Mouse (Mus musculus) kidney, postnatal 25 days (tissue): ENCODE results near the gene Ttc21a.

Experiments used
- DNase-seq, 2 experiments: peaks; one replicate each; pipeline ENCODE4 v3.0.0; 2021; ENCODE audit warnings: mixed read lengths in 2 of 2

The Ttc21a gene

GRCm38 (mm10) chr9:119937005-119937773 lies at the start of gene Ttc21a, which contains the start of gene Gorasp1:
Gene Ttc21a, plus strand, starts transcription at chr9:119937606.
Gene Gorasp1, minus strand, starts transcription at chr9:119937565.
- peak; percentile 97 to 98 for DNase-seq

GRCm38 (mm10) chr9:119888843-119889246 lies 48.6 kb upstream of the Ttc21a start:
- no peak for DNase-seq

GRCm38 (mm10) chr9:119889446-119889845 lies 48.0 kb upstream of the Ttc21a start:
- no peak for DNase-seq

GRCm38 (mm10) chr9:119890692-119891091 lies 46.7 kb upstream of the Ttc21a start:
- peak in 1 of 2 experiments; percentile 49 for DNase-seq

- no peak for DNase-seq
Measured at GRCm38 (mm10) chr9:119893881-119894280, 43.5 kb upstream of the Ttc21a start.

- peak; percentile 99 for DNase-seq
Measured at GRCm38 (mm10) chr9:119894339-119895009, 42.9 kb upstream of the Ttc21a start, which contains the start of gene Wdr48. Gene Wdr48, plus strand, starts transcription at chr9:119894878.

GRCm38 (mm10) chr9:119895040-119895721 lies 42.2 kb upstream of the Ttc21a start:
- peak; percentile 37 to 74 for DNase-seq

GRCm38 (mm10) chr9:119899446-119899845 lies 38.0 kb upstream of the Ttc21a start:
- no peak for DNase-seq

GRCm38 (mm10) chr9:119902410-119903151 lies 34.8 kb upstream of the Ttc21a start:
- no peak for DNase-seq

GRCm38 (mm10) chr9:119908708-119909107 lies 28.7 kb upstream of the Ttc21a start:
- DNase-seq, result no peak

- DNase-seq, result no peak
Measured at GRCm38 (mm10) chr9:119909931-119910330, 27.5 kb upstream of the Ttc21a start.

- DNase-seq, result no peak
Measured at GRCm38 (mm10) chr9:119913087-119913838, 24.1 kb upstream of the Ttc21a start.

- DNase-seq, result no peak
Measured at GRCm38 (mm10) chr9:119919858-119920257, 17.5 kb upstream of the Ttc21a start.

GRCm38 (mm10) chr9:119923462-119923861 lies 13.9 kb upstream of the Ttc21a start:
- DNase-seq, result no peak

GRCm38 (mm10) chr9:119925120-119925657 lies 12.2 kb upstream of the Ttc21a start:
- DNase-seq, result no peak

- DNase-seq, result no peak
Measured at GRCm38 (mm10) chr9:119925729-119926128, 11.7 kb upstream of the Ttc21a start.

GRCm38 (mm10) chr9:119926497-119926896 lies 10.9 kb upstream of the Ttc21a start:
- DNase-seq, result no peak

GRCm38 (mm10) chr9:119932358-119932757 lies 5.0 kb upstream of the Ttc21a start:
- DNase-seq, result peak; percentile 50 to 85

GRCm38 (mm10) chr9:119933675-119934074 lies 3.7 kb upstream of the Ttc21a start:
- DNase-seq, result peak in 1 of 2 experiments; percentile 64

GRCm38 (mm10) chr9:119938496-119938895 lies 1.1 kb downstream of the Ttc21a start:
- no peak for DNase-seq

GRCm38 (mm10) chr9:119939646-119940045 lies 2.2 kb downstream of the Ttc21a start:
- DNase-seq, result no peak

- DNase-seq, result no peak
Measured at GRCm38 (mm10) chr9:119941407-119941806, 4.0 kb downstream of the Ttc21a start.
